Mouse (Mus musculus): ENCODE measurements at regions not wholly inside any gene's neighbourhood (a gene's known extent, or its start where the extent isn't known, plus 50 kb on each side); places are given as distances from the start of the nearest gene placed in this dataset.

- DNase-seq (ENCODE audit: low spot score): no peak
- Histone ChIP-seq H3K27ac (no peak overlapping the region), H3K27me3 (ENCODE audit: insufficient read depth, low read length) (no peaks in the 10 kb centered on the region), H3K4me3 (replicated peaks; ENCODE audit: low read depth, low read length) (no peak overlapping the region), H3K36me3 (ENCODE audit: insufficient read depth, low read length) (no peaks in the 10 kb centered on the region), H3K9ac (ENCODE audit: low read depth, low read length) (no peak overlapping the region), H3K4me1 (replicated peaks; ENCODE audit: insufficient read depth, low read length) (no peaks in the 10 kb centered on the region), H3K4me2 (ENCODE audit: low read length) (no peak overlapping the region), H3K9me3 (replicated peaks; ENCODE audit: low read length) (no peaks in the 10 kb centered on the region)
- 68% methylated on average over 6 of the region's 6 CpGs for WGBS
- TF ChIP-seq CTCF (IDR thresholded peaks at IDR 0.05; ENCODE audit: low read depth): no peak
- no peak for ATAC-seq (replicated peaks; ENCODE audit: low FRiP score, low read depth)
These were observed 220.2 kb downstream of the Snx13 start for GRCm38 (mm10) chr12:35267023-35267654.

- no peak overlapping the region for H3K4me3 ChIP-seq (replicated peaks; ENCODE audit: low read depth, low read length)
These were observed 212.8 kb downstream of the Snx13 start for GRCm38 (mm10) chr12:35259781-35260180.

GRCm38 (mm10) chr12:35255723-35256401 is 208.9 kb downstream of the Snx13 start:
- no peaks in the 10 kb centered on the region for H3K27me3 ChIP-seq (ENCODE audit: insufficient read depth, low read length)
- H3K9me3 ChIP-seq (replicated peaks; ENCODE audit: low read length): no peaks in the 10 kb centered on the region
- peak overlapping the region; percentile 31; the same call in 1 of the 2 replicates for H3K27ac ChIP-seq
- no peak overlapping the region for H3K9ac ChIP-seq (ENCODE audit: low read depth, low read length)
- H3K36me3 ChIP-seq (ENCODE audit: insufficient read depth, low read length): no peaks in the 10 kb centered on the region
- H3K4me2 ChIP-seq (ENCODE audit: low read length): no peak overlapping the region
- 69% methylated on average over 2 of the region's 2 CpGs for WGBS
- DNase-seq (ENCODE audit: low spot score) (peak; percentile 75), ATAC-seq (replicated peaks; ENCODE audit: low FRiP score, low read depth) (no peak)
- no peak overlapping the region for H3K4me3 ChIP-seq (replicated peaks; ENCODE audit: low read depth, low read length)
- H3K4me1 ChIP-seq (replicated peaks; ENCODE audit: insufficient read depth, low read length): no peaks in the 10 kb centered on the region
- TF ChIP-seq CTCF (IDR thresholded peaks at IDR 0.05; ENCODE audit: low read depth): no peak

More at GRCm38 (mm10) chr12:35259781-35260180, 212.8 kb downstream of the Snx13 start:
- Histone ChIP-seq H3K9me3 (replicated peaks; ENCODE audit: low read length) (no peaks in the 10 kb centered on the region), H3K4me2 (ENCODE audit: low read length) (no peak overlapping the region), H3K4me1 (replicated peaks; ENCODE audit: insufficient read depth, low read length) (no peaks in the 10 kb centered on the region), H3K9ac (ENCODE audit: low read depth, low read length) (no peak overlapping the region), H3K27me3 (ENCODE audit: insufficient read depth, low read length) (no peaks in the 10 kb centered on the region), H3K36me3 (ENCODE audit: insufficient read depth, low read length) (no peaks in the 10 kb centered on the region), H3K27ac (no peak overlapping the region)
- ATAC-seq (replicated peaks; ENCODE audit: low FRiP score, low read depth): no peak
- DNase-seq (ENCODE audit: low spot score): peak; percentile 34
- TF ChIP-seq CTCF (IDR thresholded peaks at IDR 0.05; ENCODE audit: low read depth): no peak

- H3K27me3 ChIP-seq (ENCODE audit: insufficient read depth, low read length): no peaks in the 10 kb centered on the region
- no peak for DNase-seq (ENCODE audit: low spot score)
- ATAC-seq (replicated peaks; ENCODE audit: low FRiP score, low read depth): no peak
- no peak overlapping the region for H3K4me3 ChIP-seq (replicated peaks; ENCODE audit: low read depth, low read length)
- H3K9me3 ChIP-seq (replicated peaks; ENCODE audit: low read length): no peaks in the 10 kb centered on the region
- H3K27ac ChIP-seq: no peak overlapping the region
- H3K4me2 ChIP-seq (ENCODE audit: low read length): no peak overlapping the region
- H3K9ac ChIP-seq (ENCODE audit: low read depth, low read length): no peak overlapping the region
- H3K4me1 ChIP-seq (replicated peaks; ENCODE audit: insufficient read depth, low read length): 0 out of 2 replicates have a peak, but pooled peaks cover 4% of the 10 kb centered on the region
- TF ChIP-seq CTCF (IDR thresholded peaks at IDR 0.05; ENCODE audit: low read depth): no peak
- H3K36me3 ChIP-seq (ENCODE audit: insufficient read depth, low read length): no peaks in the 10 kb centered on the region
- WGBS: 79% methylated on average over 5 of the region's 5 CpGs
These were observed 201.5 kb downstream of the Snx13 start for GRCm38 (mm10) chr12:35248476-35248875.

- DNase-seq (ENCODE audit: low spot score): peak; percentile 69
- no peak for TF ChIP-seq CTCF (IDR thresholded peaks at IDR 0.05; ENCODE audit: low read depth)
- Histone ChIP-seq H3K4me2 (ENCODE audit: low read length) (no peak overlapping the region), H3K27ac (no peak overlapping the region), H3K9me3 (replicated peaks; ENCODE audit: low read length) (no peaks in the 10 kb centered on the region), H3K4me1 (replicated peaks; ENCODE audit: insufficient read depth, low read length) (0 out of 2 replicates have a peak, but pooled peaks cover 4% of the 10 kb centered on the region), H3K36me3 (ENCODE audit: insufficient read depth, low read length) (no peaks in the 10 kb centered on the region), H3K9ac (ENCODE audit: low read depth, low read length) (no peak overlapping the region), H3K4me3 (replicated peaks; ENCODE audit: low read depth, low read length) (no peak overlapping the region), H3K27me3 (ENCODE audit: insufficient read depth, low read length) (no peaks in the 10 kb centered on the region)
- ATAC-seq (replicated peaks; ENCODE audit: low FRiP score, low read depth): 0 out of 2 replicates have a peak, but pooled peaks have one; percentile 40
- 58% methylated on average over 5 of the region's 5 CpGs for WGBS
These were observed 199.4 kb downstream of the Snx13 start for GRCm38 (mm10) chr12:35246226-35247014.

GRCm38 (mm10) chr12:35232322-35232673 is 185.3 kb downstream of the Snx13 start:
- H3K27me3 ChIP-seq (ENCODE audit: insufficient read depth, low read length): no peaks in the 10 kb centered on the region
- H3K36me3 ChIP-seq (ENCODE audit: insufficient read depth, low read length): no peaks in the 10 kb centered on the region
- DNase-seq (ENCODE audit: low spot score) (no peak), ATAC-seq (replicated peaks; ENCODE audit: low FRiP score, low read depth) (no peak)
- H3K27ac ChIP-seq: no peak overlapping the region
- 75% methylated on average over 2 of the region's 2 CpGs for WGBS
- H3K9me3 ChIP-seq (replicated peaks; ENCODE audit: low read length): no peaks in the 10 kb centered on the region
- no peak overlapping the region for H3K9ac ChIP-seq (ENCODE audit: low read depth, low read length)
- no peak overlapping the region for H3K4me3 ChIP-seq (replicated peaks; ENCODE audit: low read depth, low read length)
- TF ChIP-seq CTCF (IDR thresholded peaks at IDR 0.05; ENCODE audit: low read depth): no peak
- H3K4me1 ChIP-seq (replicated peaks; ENCODE audit: insufficient read depth, low read length): no peaks in the 10 kb centered on the region
- no peak overlapping the region for H3K4me2 ChIP-seq (ENCODE audit: low read length)
